Mouse (Mus musculus) CH12.LX (cell line): ENCODE measurements around the gene Baiap2l1. TPM values are rescaled to one million over a fixed set of nuclear protein-coding genes. Genes with fewer than 3 reads are reported as not detected.

ENCODE experiments used
- DNase-seq: peaks from one replicate; pipeline ENCODE4 v3.0.0-alpha.2; 2013; ENCODE audit errors: extremely low read depth
- H3K27ac ChIP-seq: 2 replicates; pipeline ENCODE4 v1.5.1; 2012; ENCODE audit warnings: low read depth, mild to moderate bottlenecking, control low read depth, moderate library complexity; ENCODE audit not compliant: insufficient read depth
- H3K27me3 ChIP-seq: replicated peaks from 2 replicates; pipeline ENCODE3; 2012; ENCODE audit warnings: inconsistent platforms
- H3K36me3 ChIP-seq, 2 experiments: replicated peaks in 1 of 2; 2 replicates each; pipeline versions ENCODE3 to v1.6.1; 2012; ENCODE audit warnings: inconsistent platforms in 1 of 2, low read length in 1 of 2, mild to moderate bottlenecking in 1 of 2, mixed read lengths in 1 of 2, moderate library complexity in 1 of 2; ENCODE audit not compliant: control insufficient read depth in 1 of 2, insufficient read depth in 1 of 2
- H3K4me1 ChIP-seq, 2 experiments: 2 replicates each; pipeline ENCODE4 v1.6.1; 2012; ENCODE audit warnings: inconsistent platforms in 1 of 2, moderate library complexity in 1 of 2; ENCODE audit not compliant: insufficient read depth in 2 of 2, control insufficient read depth in 1 of 2
- H3K4me2 ChIP-seq: 2 replicates; pipeline ENCODE4 v1.6.1; 2012; ENCODE audit warnings: low read depth, mild to moderate bottlenecking, control low read depth; ENCODE audit not compliant: poor library complexity, insufficient read depth, severe bottlenecking
- H3K4me3 ChIP-seq, 3 experiments: fragments of 150-350 bp in 1 of 3; sonication (generic) in 1 of 3; replicated peaks in 1 of 3; 2 replicates each; pipeline versions ENCODE3 to v1.5.1; 2011 to 2012; ENCODE audit warnings: low read depth in 2 of 3, low read length in 2 of 3, mild to moderate bottlenecking in 2 of 3, moderate library complexity in 2 of 3, control low read depth in 1 of 3, improper control_type of control experiment in 1 of 3, inconsistent platforms in 1 of 3, mixed read lengths in 1 of 3; ENCODE audit not compliant: poor library complexity in 1 of 3
- H3K79me2 ChIP-seq: replicated peaks from 2 replicates; pipeline ENCODE4 v1.6.1; 2012; ENCODE audit warnings: mild to moderate bottlenecking, moderate library complexity; ENCODE audit not compliant: control insufficient read depth, poor library complexity, insufficient read depth, severe bottlenecking; ENCODE audit errors: extremely low read depth
- H3K9ac ChIP-seq: 2 replicates; pipeline ENCODE4 v1.6.1; 2012; ENCODE audit warnings: low read depth, mild to moderate bottlenecking, control low read depth, moderate library complexity; ENCODE audit not compliant: insufficient read depth
- H3K9me3 ChIP-seq: replicated peaks from 2 replicates; pipeline ENCODE3; 2012; ENCODE audit warnings: low read length, inconsistent platforms, mixed read lengths
- BHLHE40 ChIP-seq: IDR thresholded peaks from 2 replicates; pipeline ENCODE4 v1.6.1; 2011; ENCODE audit warnings: mild to moderate bottlenecking, low read depth, low read length, improper control_type of control experiment
- JUN ChIP-seq: IDR thresholded peaks from 2 replicates; pipeline ENCODE4 v1.6.1; 2011; ENCODE audit warnings: low read depth, mild to moderate bottlenecking, low read length, improper control_type of control experiment, moderate library complexity; ENCODE audit not compliant: insufficient read depth
- MXI1 ChIP-seq: IDR thresholded peaks from 2 replicates; pipeline ENCODE4 v1.6.1; 2011; ENCODE audit warnings: mild to moderate bottlenecking, low read depth, low read length, improper control_type of control experiment
- NRF1 ChIP-seq: IDR thresholded peaks from 2 replicates; pipeline ENCODE4 v1.6.1; 2014; ENCODE audit warnings: low read depth, mild to moderate bottlenecking, inconsistent platforms, low read length, improper control_type of control experiment, moderate library complexity
- POLR2A ChIP-seq: IDR thresholded peaks from 2 replicates; pipeline ENCODE4 v1.6.1; 2011; ENCODE audit warnings: low read depth, mild to moderate bottlenecking, improper control_type of control experiment, low read length
- POLR2AphosphoS2 ChIP-seq: IDR thresholded peaks from 2 replicates; pipeline ENCODE4 v1.6.1; 2011; ENCODE audit warnings: low read depth, low read length, improper control_type of control experiment
- RAD21 ChIP-seq: IDR thresholded peaks from 2 replicates; pipeline ENCODE4 v1.6.1; 2011; ENCODE audit warnings: low read depth, mild to moderate bottlenecking, low read length, improper control_type of control experiment, moderate library complexity
- SIN3A ChIP-seq: IDR thresholded peaks from 2 replicates; pipeline ENCODE4 v1.6.1; 2012; ENCODE audit warnings: low read length, improper control_type of control experiment, inconsistent platforms
- TCF12 ChIP-seq: IDR thresholded peaks from 2 replicates; pipeline ENCODE4 v1.6.1; 2014; ENCODE audit warnings: low read depth, mild to moderate bottlenecking, inconsistent platforms, low read length, improper control_type of control experiment
- UBTF ChIP-seq: IDR thresholded peaks from 2 replicates; pipeline ENCODE4 v1.6.1; 2012; ENCODE audit warnings: low read depth, mild to moderate bottlenecking, inconsistent platforms, low read length, improper control_type of control experiment, moderate library complexity
- USF1 ChIP-seq: IDR thresholded peaks from 2 replicates; pipeline ENCODE4 v1.6.1; 2014; ENCODE audit warnings: low read depth, mild to moderate bottlenecking, inconsistent platforms, low read length, improper control_type of control experiment
- dilution Hi-C: fragments of 300-500 bp; cut with MboI; formaldehyde crosslinking; loops from 2 replicates; pipeline ENCODE4 v1.14.3; 2020; ENCODE audit warnings: low sequenced_read_pairs; ENCODE audit not compliant: extremely low pct_unique_long_range_greater_than_20kb, extremely low pct_ligation_motif_present
- in situ Hi-C: fragments of 300-500 bp; cut with MboI; formaldehyde crosslinking; loops from 3 replicates; pipeline ENCODE4 v1.14.3; 2019; ENCODE audit warnings: low sequenced_read_pairs, low pct_ligation_motif_present, low pct_unique_long_range_greater_than_20kb, mixed read lengths
- polyA plus RNA-seq: library from polyadenylated mRNA; unstranded; fragments of >175 nt; gene quantifications from 2 replicates; pipeline ENCODE4 v1.2.1, GENCODE M21; 2012; ENCODE audit warnings: low read depth; ENCODE audit not compliant: insufficient read length
- total RNA-seq, 2 experiments: library from RNA; depleted of rRNA; stranded (reverse); fragments of 300-350 nt in 1 of 2; fragments of >200 nt in 1 of 2; gene quantifications; 2 replicates each; pipeline ENCODE4 v1.2.3; 2012 to 2014

The Baiap2l1 gene
- total and polyA plus RNA-seq, 3 experiments, result 0.04 to 0.40 (median 0.11) TPM

DNA sequence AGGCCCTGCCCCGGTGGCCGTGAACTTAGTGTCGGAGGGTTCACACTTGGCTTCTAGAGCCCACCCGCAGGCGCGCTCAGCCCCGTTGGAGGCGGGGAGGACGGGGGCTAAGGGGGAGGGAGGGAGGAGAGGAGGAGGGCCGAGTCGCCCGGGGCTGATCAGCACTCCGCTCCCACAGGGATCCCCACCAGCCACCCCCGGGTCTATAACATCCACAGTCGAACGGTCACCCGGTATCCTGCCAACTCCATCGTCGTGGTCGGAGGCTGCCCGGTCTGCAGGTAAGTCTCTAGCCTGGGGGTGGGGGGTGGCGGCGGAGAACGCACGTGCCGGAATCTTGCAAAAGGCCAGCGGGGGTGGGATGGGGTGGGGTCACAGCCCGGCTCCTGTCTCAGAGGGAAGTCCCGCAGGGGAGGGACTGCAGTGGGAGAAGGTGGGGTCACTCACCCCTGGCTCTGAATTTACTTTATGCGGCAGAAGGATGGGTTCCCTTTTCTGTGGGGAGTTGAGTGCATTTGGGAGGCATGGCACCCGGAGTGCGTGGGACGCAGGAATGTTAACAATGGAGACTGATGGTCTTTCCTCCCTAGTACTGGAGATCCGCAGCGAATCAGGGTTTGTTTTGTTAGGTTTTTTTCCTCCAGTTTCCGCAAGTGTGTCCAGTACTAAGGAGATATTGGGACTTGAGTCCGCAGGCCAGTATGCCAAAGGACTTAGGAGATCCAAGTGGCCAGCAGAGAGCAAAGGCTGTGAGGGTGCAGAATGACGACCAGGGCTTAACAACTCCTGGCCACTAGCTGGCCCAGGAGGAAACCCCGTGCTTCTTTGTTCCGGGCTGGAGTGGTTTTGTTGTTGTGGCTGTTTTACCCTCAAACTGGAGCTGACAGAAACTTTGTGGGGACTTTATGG is 102.0 kb downstream of the Baiap2l1 start:
- Histone ChIP-seq H3K27ac (no peak overlapping the region), H3K4me3 (peak overlapping the region; percentile 57 to 91 (median 76)), H3K79me2 (no peaks in the 10 kb centered on the region), H3K9ac (peak overlapping the region; percentile 99), H3K27me3 (no peaks in the 10 kb centered on the region), H3K36me3 (peaks cover 0 to 42% of the 10 kb centered on the region in 2 experiments), H3K9me3 (no peaks in the 10 kb centered on the region), H3K4me2 (peak overlapping the region; percentile 89), H3K4me1 (peaks cover 9 to 83% of the 10 kb centered on the region in 2 experiments)
- DNase-seq, result no peak
- in situ Hi-C loops (no loop called here), dilution Hi-C loops (no loop called here)
- no peak for TF ChIP-seq RAD21
- no peak for TF ChIP-seq UBTF
- TF ChIP-seq BHLHE40, result peak; percentile 92
- TF ChIP-seq MXI1, result peak; percentile 43
- TF ChIP-seq SIN3A, result no peak

- no peak overlapping the region for H3K27ac ChIP-seq
- in situ Hi-C loops, result no loop called here
- H3K36me3 ChIP-seq, result peaks cover 0 to 33% of the 10 kb centered on the region in 2 experiments
Observed at GRCm38 (mm10) chr5:144254811-144255631, 102.9 kb downstream of the Baiap2l1 start.

More at GRCm38 (mm10) chr5:144254811-144255631, 102.9 kb downstream of the Baiap2l1 start:
- H3K4me3 ChIP-seq, result peak overlapping the region; percentile 41 to 91 (median 76)
- H3K9me3 ChIP-seq, result peaks cover 7% of the 10 kb centered on the region
- no peaks in the 10 kb centered on the region for H3K79me2 ChIP-seq
- dilution Hi-C loops, result no loop called here
- H3K4me1 ChIP-seq, result peaks cover 9 to 76% of the 10 kb centered on the region in 2 experiments
- no peaks in the 10 kb centered on the region for H3K27me3 ChIP-seq
- DNase-seq, result peak; percentile 85
- peak overlapping the region; percentile 99 for H3K9ac ChIP-seq
- TF ChIP-seq TCF12, result peak; percentile 65
- TF ChIP-seq USF1, result peak; percentile 90
- TF ChIP-seq JUN, result no peak
- peak; percentile 58; the same call in 1 of the 2 replicates for TF ChIP-seq SIN3A
- peak; percentile 40; the same call in 1 of the 2 replicates for TF ChIP-seq POLR2A
- peak; percentile 32; the same call in 1 of the 2 replicates for TF ChIP-seq NRF1
- TF ChIP-seq POLR2AphosphoS2, result no peak
- H3K4me2 ChIP-seq, result peak overlapping the region; percentile 89
